ENCODE assay signal across 8 mouse cellular contexts in genomic region chr1:170907111-170907455, GRCm38 (mm10). TPM values are rescaled to one million over a fixed set of nuclear protein-coding genes. Genes with fewer than 3 reads are reported as not detected.
A peak's percentile ranks its signal among the peaks of the same experiment; 100 is the strongest.
DNase-seq lines count a peak whose midpoint lies in the region; ATAC-seq and TF ChIP-seq lines count a peak whose summit lies in the region.

No protein-coding gene starts in this region.

- H3K27me3 ChIP-seq in heart, embryonic 13.5 days (replicated peaks), result peaks cover 91% of the 10 kb centered on the region
- peaks cover 30% of the 10 kb centered on the region for H3K27me3 ChIP-seq in hindbrain, embryonic 11.5 days (ENCODE audit: control insufficient read depth, insufficient read depth, low read length)
- H3K27me3 ChIP-seq in midbrain, embryonic 11.5 days (ENCODE audit: control insufficient read depth, insufficient read depth, low read length), result peaks cover 34% of the 10 kb centered on the region

- intact Hi-C loops in gastrocnemius, postnatal 36 days (cut with DNase I), result no loop called here

- TF ChIP-seq POLR2A in brain, embryonic 14.5 days (IDR thresholded peaks at IDR 0.05; ENCODE audit: borderline replicate concordance, extremely low read depth, insufficient read depth, insufficient read length, poor library complexity, severe bottlenecking), result no peak

- no peak for DNase-seq in heart, adult 18-20 months
- DNase-seq in brain, embryonic 14.5 days (ENCODE audit: low read depth), result peak; percentile 5
- DNase-seq in hindbrain, embryonic 11.5 days (ENCODE audit: low spot score), result no peak
- DNase-seq in midbrain, embryonic 11.5 days (ENCODE audit: low spot score, missing footprints), result peak; percentile 93
- DNase-seq in gastrocnemius, postnatal 36 days, result no peak
- no peak for DNase-seq in layer of hippocampus, postnatal 25 days (ENCODE audit: extremely low spot score in 1 of 2, low spot score in 1 of 2)
- DNase-seq in layer of hippocampus, postnatal 36 days, result no peak

- H3K4me2 ChIP-seq in heart, embryonic 13.5 days, result peak overlapping the region; percentile 94
- peak overlapping the region; percentile 96 for H3K4me2 ChIP-seq in hindbrain, embryonic 11.5 days (replicated peaks; ENCODE audit: low read depth, low read length)
- peak overlapping the region; percentile 82 for H3K4me2 ChIP-seq in midbrain, embryonic 11.5 days

- ATAC-seq in heart, embryonic 13.5 days (ENCODE audit: extremely low read depth, insufficient number of reproducible peaks, low FRiP score, low TSS enrichment), result no peak
- no peak; the same call in 1 of the 2 replicates for ATAC-seq in hindbrain, embryonic 11.5 days (ENCODE audit: low FRiP score)
- ATAC-seq in midbrain, embryonic 11.5 days (ENCODE audit: low FRiP score), result no peak; the same call in 1 of the 2 replicates

- peak overlapping the region; percentile 60 for H3K4me3 ChIP-seq in heart, embryonic 13.5 days
- peak overlapping the region; percentile 58 for H3K4me3 ChIP-seq in hindbrain, embryonic 11.5 days (ENCODE audit: low read depth, low read length)
- peak overlapping the region; percentile 46 for H3K4me3 ChIP-seq in midbrain, embryonic 11.5 days (ENCODE audit: low read depth, low read length)

- peaks cover 16% of the 10 kb centered on the region for H3K4me1 ChIP-seq in heart, embryonic 13.5 days
- 0 out of 2 replicates have a peak, but pooled peaks cover 6% of the 10 kb centered on the region for H3K4me1 ChIP-seq in hindbrain, embryonic 11.5 days (replicated peaks; ENCODE audit: control insufficient read depth, insufficient read depth, low read length)
- peaks cover 7% of the 10 kb centered on the region; the same call in 1 of the 2 replicates for H3K4me1 ChIP-seq in midbrain, embryonic 11.5 days (ENCODE audit: control insufficient read depth, insufficient read depth, low read length)

- H3K36me3 ChIP-seq in heart, embryonic 13.5 days, result no peaks in the 10 kb centered on the region
- no peaks in the 10 kb centered on the region for H3K36me3 ChIP-seq in hindbrain, embryonic 11.5 days (ENCODE audit: control insufficient read depth, insufficient read depth, low read length)
- H3K36me3 ChIP-seq in midbrain, embryonic 11.5 days (ENCODE audit: control insufficient read depth, insufficient read depth, low read length), result no peaks in the 10 kb centered on the region

- peak overlapping the region; percentile 75 for H3K9ac ChIP-seq in heart, embryonic 13.5 days
- peak overlapping the region; percentile 56; the same call in 1 of the 2 replicates for H3K9ac ChIP-seq in hindbrain, embryonic 11.5 days (ENCODE audit: low read depth, low read length)
- H3K9ac ChIP-seq in midbrain, embryonic 11.5 days (ENCODE audit: low read length), result peak overlapping the region; percentile 43

- TF ChIP-seq CTCF in brain, embryonic 14.5 days (IDR thresholded peaks at IDR 0.05; ENCODE audit: borderline replicate concordance, extremely low read depth, insufficient read depth, insufficient read length), result no peak

- WGBS in heart, embryonic 13.5 days, result 23% methylated on average over 11 of the region's 11 CpGs
- 22% methylated on average over 11 of the region's 11 CpGs for WGBS in hindbrain, embryonic 11.5 days
- WGBS in midbrain, embryonic 11.5 days, result 21% methylated on average over 11 of the region's 11 CpGs

- no peak overlapping the region for H3K27ac ChIP-seq in heart, embryonic 13.5 days (replicated peaks)
- no peak overlapping the region for H3K27ac ChIP-seq in hindbrain, embryonic 11.5 days (ENCODE audit: low read depth, low read length)
- H3K27ac ChIP-seq in midbrain, embryonic 11.5 days (ENCODE audit: low read depth, low read length), result no peak overlapping the region

- H3K9me3 ChIP-seq in heart, embryonic 13.5 days, result no peaks in the 10 kb centered on the region
- H3K9me3 ChIP-seq in hindbrain, embryonic 11.5 days (ENCODE audit: control insufficient read depth, low read length), result no peaks in the 10 kb centered on the region
- no peaks in the 10 kb centered on the region for H3K9me3 ChIP-seq in midbrain, embryonic 11.5 days (ENCODE audit: control insufficient read depth, low read length)

RNA-seq across cellular contexts. Expression of gene Fcrlb, which starts 5.7 kb away (rescaled TPM):
- polyA plus RNA-seq in heart, embryonic 13.5 days (2015; fragmentation: Nextera tagmentation; extraction: Ambion mirVana), result 0.11 TPM in 1 of 2 replicates, not detected in the other
- total RNA-seq in heart, adult 18-20 months (2021), result not detected
- 0.37 and 0.44 TPM in 2 replicates for polyA plus RNA-seq in brain, embryonic 14.5 days (2012; rRNA removed)
- not detected in 2 replicates for polyA plus RNA-seq in hindbrain, embryonic 11.5 days (2014; fragmentation: Nextera tagmentation; extraction: Ambion mirVana)
- polyA plus RNA-seq in midbrain, embryonic 11.5 days (2014; fragmentation: Nextera tagmentation; extraction: Ambion mirVana), result not detected in 2 replicates
- not detected for total RNA-seq in gastrocnemius, postnatal 36 days (2021)
- under 1 TPM in 1 of 2 experiments, not detected in 1; 0.54 TPM for total RNA-seq in layer of hippocampus, postnatal 25 days (2021)
- total RNA-seq in layer of hippocampus, postnatal 36 days (2021), result under 1 TPM; 0.45 to 0.58 TPM

RNA-seq across cellular contexts. Expression of gene Fcrla, which starts 20.3 kb away (rescaled TPM):
- polyA plus RNA-seq in heart, embryonic 13.5 days (2015; fragmentation: Nextera tagmentation; extraction: Ambion mirVana), result 0.14 and 0.20 TPM in 2 replicates
- total RNA-seq in heart, adult 18-20 months (2021), result 1 to 10 TPM in 1 of 2 experiments, under 1 TPM in 1; 0.22 to 2.7 TPM
- not detected in 2 replicates for polyA plus RNA-seq in brain, embryonic 14.5 days (2012; rRNA removed)
- polyA plus RNA-seq in hindbrain, embryonic 11.5 days (2014; fragmentation: Nextera tagmentation; extraction: Ambion mirVana), result not detected in 2 replicates
- polyA plus RNA-seq in midbrain, embryonic 11.5 days (2014; fragmentation: Nextera tagmentation; extraction: Ambion mirVana), result not detected in 2 replicates
- total RNA-seq in gastrocnemius, postnatal 36 days (2021), result under 1 TPM in 1 of 2 experiments, not detected in 1; 0.20 TPM
- not detected for total RNA-seq in layer of hippocampus, postnatal 25 days (2021)
- total RNA-seq in layer of hippocampus, postnatal 36 days (2021), result not detected

RNA-seq across cellular contexts. Expression of gene Dusp12, which starts 21.7 kb away (rescaled TPM):
- polyA plus RNA-seq in heart, embryonic 13.5 days (2015; fragmentation: Nextera tagmentation; extraction: Ambion mirVana), result 24.9 and 30.1 TPM in 2 replicates
- 1 to 10 TPM; 8.1 to 8.3 TPM for total RNA-seq in heart, adult 18-20 months (2021)
- 41.5 and 43.8 TPM in 2 replicates for polyA plus RNA-seq in brain, embryonic 14.5 days (2012; rRNA removed)
- 33.2 and 36.6 TPM in 2 replicates for polyA plus RNA-seq in hindbrain, embryonic 11.5 days (2014; fragmentation: Nextera tagmentation; extraction: Ambion mirVana)
- polyA plus RNA-seq in midbrain, embryonic 11.5 days (2014; fragmentation: Nextera tagmentation; extraction: Ambion mirVana), result 28.9 and 31.1 TPM in 2 replicates
- 1 to 10 TPM; 3.6 to 4.1 TPM for total RNA-seq in gastrocnemius, postnatal 36 days (2021)
- 10 to 100 TPM; 13.8 to 19.2 TPM for total RNA-seq in layer of hippocampus, postnatal 25 days (2021)
- total RNA-seq in layer of hippocampus, postnatal 36 days (2021), result 10 to 100 TPM; 14.8 to 15.6 TPM

RNA-seq across cellular contexts. Expression of gene Gm26620, which starts 22.2 kb away (rescaled TPM):
- polyA plus RNA-seq in heart, embryonic 13.5 days (2015; fragmentation: Nextera tagmentation; extraction: Ambion mirVana), result 0.48 and 0.76 TPM in 2 replicates
- total RNA-seq in heart, adult 18-20 months (2021), result under 1 TPM; 0.45 to 0.49 TPM
- 0.67 and 0.97 TPM in 2 replicates for polyA plus RNA-seq in brain, embryonic 14.5 days (2012; rRNA removed)
- not detected in 2 replicates for polyA plus RNA-seq in hindbrain, embryonic 11.5 days (2014; fragmentation: Nextera tagmentation; extraction: Ambion mirVana)
- 0.31 TPM in 1 of 2 replicates, not detected in the other for polyA plus RNA-seq in midbrain, embryonic 11.5 days (2014; fragmentation: Nextera tagmentation; extraction: Ambion mirVana)
- total RNA-seq in gastrocnemius, postnatal 36 days (2021), result under 1 TPM in 1 of 2 experiments, not detected in 1; 0.54 TPM
- total RNA-seq in layer of hippocampus, postnatal 25 days (2021), result under 1 TPM; 0.34 to 0.77 TPM
- under 1 TPM; 0.48 to 0.60 TPM for total RNA-seq in layer of hippocampus, postnatal 36 days (2021)

RNA-seq across cellular contexts. Expression of gene Atf6, which starts 39.5 kb away (rescaled TPM):
- 10.1 TPM in 2 replicates for polyA plus RNA-seq in heart, embryonic 13.5 days (2015; fragmentation: Nextera tagmentation; extraction: Ambion mirVana)
- total RNA-seq in heart, adult 18-20 months (2021), result 10 to 100 TPM; 66.1 to 66.3 TPM
- 8.9 and 10.9 TPM in 2 replicates for polyA plus RNA-seq in brain, embryonic 14.5 days (2012; rRNA removed)
- polyA plus RNA-seq in hindbrain, embryonic 11.5 days (2014; fragmentation: Nextera tagmentation; extraction: Ambion mirVana), result 10.2 TPM in 2 replicates
- 9.4 and 11.2 TPM in 2 replicates for polyA plus RNA-seq in midbrain, embryonic 11.5 days (2014; fragmentation: Nextera tagmentation; extraction: Ambion mirVana)
- 10 to 100 TPM; 16.3 to 18.2 TPM for total RNA-seq in gastrocnemius, postnatal 36 days (2021)
- 10 to 100 TPM; 46.6 to 49.2 TPM for total RNA-seq in layer of hippocampus, postnatal 25 days (2021)
- 10 to 100 TPM; 48.7 to 50.9 TPM for total RNA-seq in layer of hippocampus, postnatal 36 days (2021)

Comparison
In these comparisons a context has a peak if more than half of its experiments do, and no peak if none do; other contexts are left out.
1. DNase-seq: peak in brain, embryonic 14.5 days (single experiment) and midbrain, embryonic 11.5 days (single experiment); none in heart, adult 18-20 months (0 of 2), hindbrain, embryonic 11.5 days (single experiment), gastrocnemius, postnatal 36 days (0 of 2), layer of hippocampus, postnatal 25 days (0 of 2) and layer of hippocampus, postnatal 36 days (0 of 2).
2. Peak in every context shown above with its lines, with median percentiles within 50 percentile points of each other: H3K4me2 ChIP-seq, H3K4me3 ChIP-seq and H3K9ac ChIP-seq.